Mouse (Mus musculus) layer of hippocampus, postnatal 25 days (tissue): ENCODE results near the gene Fcor. TPM values are rescaled to one million over a fixed set of nuclear protein-coding genes. Genes with fewer than 3 reads are reported as not detected.
A peak's percentile ranks its signal among the peaks of the same experiment; 100 is the strongest.

Source experiments
- DNase-seq, 2 experiments: peaks; one replicate each; pipeline ENCODE4 v3.0.0; 2022; ENCODE audit warnings: mixed read lengths in 2 of 2, low spot score in 1 of 2; ENCODE audit errors: extremely low spot score in 1 of 2
- total RNA-seq, 2 experiments: library from RNA; stranded (reverse); gene quantifications; 2 replicates each; pipeline ENCODE4 v1.2.3; 2021

Gene Fcor
- total RNA-seq, 2 experiments from 2014 or later: 22.4 to 23.5 TPM

DNA sequence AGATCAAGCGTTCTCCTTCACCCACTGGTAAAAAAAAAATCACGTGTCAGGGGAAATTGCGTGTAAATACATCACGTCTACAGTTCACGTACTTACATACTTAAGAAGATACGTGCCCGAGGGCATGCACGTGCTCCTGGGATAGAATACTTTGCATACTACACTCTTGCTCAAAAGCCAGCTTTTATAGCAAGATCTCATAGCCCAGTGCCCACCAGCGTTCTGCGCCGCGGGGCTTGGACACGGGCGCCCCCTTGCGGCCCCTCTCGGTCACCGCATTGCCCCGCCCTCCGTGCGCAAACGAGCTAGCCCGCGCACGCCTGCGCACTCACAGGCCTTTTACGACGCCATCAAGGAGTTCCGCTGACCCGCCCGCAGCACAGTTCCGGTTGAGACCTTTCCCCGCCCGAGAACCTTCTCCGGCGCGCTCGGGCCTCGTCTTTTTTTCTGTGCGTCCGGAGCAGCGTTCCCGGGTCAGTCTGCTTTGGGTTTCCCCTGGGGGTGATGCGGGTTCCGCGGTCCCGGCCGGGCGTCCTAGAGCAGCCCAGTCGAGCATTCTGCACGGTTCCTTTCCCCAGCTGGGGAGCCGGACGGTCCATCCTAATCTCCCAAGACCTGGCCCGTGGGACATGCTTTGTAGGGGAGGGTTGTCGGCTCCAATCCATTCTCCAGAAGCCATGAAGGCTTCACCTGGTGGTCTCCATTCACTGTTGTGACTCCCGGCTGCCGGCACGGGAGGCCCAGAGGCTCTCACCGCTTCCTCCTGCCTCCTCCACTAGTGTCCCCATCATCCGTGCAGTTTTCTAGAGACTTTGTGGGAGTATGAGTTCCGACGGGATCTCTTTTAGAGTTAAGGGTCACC is 4.2 kb upstream of the Fcor start, which contains the start of gene Trappc5:
TSS of gene Trappc5 (plus strand) at position 169 of the 862 bp plus-strand sequence.
- DNase-seq: peak; percentile 94 to 97

DNA sequence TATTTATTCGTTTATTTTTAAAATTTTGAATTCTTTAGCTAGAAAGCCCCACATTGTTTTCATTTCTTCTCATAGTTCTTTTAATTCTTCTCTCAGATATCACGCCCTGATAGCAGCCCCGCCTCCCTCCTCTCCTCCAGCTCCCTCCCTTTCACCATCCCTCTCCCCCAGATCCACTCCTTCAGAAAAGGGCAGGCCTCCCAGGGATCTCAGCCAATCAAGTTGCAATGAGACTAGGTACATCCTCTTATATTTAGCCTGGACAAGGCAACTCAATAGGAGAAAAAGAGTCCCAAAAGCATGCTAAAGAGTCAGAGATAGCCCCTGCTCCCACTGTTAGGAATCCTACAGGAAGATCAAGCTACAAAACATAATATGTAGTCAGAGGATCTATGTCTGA is 2.5 kb upstream of the Fcor start:
- DNase-seq: no peak

DNA sequence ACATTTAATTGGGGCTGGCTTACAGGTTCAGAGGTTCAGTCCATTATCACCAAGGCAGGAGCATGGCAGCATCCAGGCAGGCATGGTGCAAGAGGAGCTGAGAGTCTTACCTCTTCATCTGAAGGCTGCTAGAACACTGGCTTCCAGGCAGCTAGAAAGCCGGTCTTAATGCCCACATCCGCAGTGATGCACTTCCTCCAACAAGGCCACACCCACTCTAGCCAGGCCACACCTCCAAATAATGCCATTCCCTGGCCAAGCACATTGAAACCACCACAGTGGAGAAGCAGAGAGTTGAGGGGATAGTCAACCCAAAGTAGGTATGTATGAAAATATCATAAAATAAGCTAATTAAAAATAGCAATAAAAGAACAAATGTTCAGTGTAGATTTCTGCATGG is 1.8 kb downstream of the Fcor start:
- DNase-seq: no peak

DNA sequence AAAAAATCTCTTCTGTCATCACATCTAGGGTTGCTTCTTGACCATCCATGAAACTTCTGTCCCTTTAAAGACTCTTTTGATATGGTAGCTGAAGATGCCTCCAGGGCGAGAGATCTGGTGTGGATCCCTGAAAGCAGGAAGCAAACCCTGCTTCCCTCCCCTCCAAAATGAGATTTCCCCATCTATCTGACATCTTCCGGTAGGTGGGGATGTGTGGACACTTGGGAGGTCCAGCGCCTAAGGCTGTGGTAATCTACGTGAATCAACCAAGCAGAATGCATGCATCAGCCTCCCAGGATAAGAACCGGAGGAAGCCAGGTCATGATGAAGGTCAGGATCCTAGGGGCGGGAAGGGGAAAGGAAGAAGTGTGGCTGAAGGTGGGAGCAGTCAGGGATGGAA is 6.7 kb downstream of the Fcor start, which contains the start of gene Mcemp1:
TSS of gene Mcemp1 (plus strand) at position 248 of the 400 bp plus-strand sequence.
- DNase-seq: no peak

DNA sequence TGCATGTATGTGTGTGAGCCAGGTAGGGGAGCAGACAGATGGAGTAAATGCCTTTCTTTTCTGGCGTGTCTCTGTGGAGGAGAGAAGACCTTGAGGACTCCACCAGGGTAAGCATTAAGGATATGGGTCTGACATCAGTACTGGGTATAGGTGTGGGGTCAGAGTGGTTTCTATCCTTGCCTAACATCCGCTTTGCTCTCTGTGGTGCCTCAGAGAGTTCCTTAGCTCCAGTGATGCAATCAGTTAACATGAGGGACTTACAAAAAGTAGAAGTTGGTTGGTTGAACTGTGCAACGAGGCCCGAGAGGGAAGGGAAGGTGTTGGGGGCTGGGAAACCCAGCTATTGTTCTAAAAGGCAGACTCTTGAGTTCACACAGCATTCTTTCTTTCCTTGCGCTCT is 7.8 kb downstream of the Fcor start:
- DNase-seq: no peak

DNA sequence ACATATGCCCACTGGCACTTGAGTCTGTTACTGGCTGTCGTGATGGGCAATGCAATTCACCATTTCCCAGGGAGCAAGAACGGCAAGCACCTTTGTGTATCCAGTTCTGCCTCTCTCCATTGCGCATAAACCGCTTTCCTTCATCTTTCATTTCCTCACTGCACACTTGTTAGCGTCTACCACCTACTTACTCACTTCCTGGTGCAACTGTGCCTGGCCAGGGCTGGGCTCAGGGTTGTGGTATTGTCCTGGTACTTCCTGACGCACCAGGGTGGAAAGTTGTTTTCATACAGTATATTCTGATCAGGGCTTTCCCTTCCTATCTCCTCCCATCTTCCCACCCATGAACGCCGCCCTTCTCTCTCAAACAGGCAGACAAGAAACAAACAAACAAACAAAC is 11.3 kb downstream of the Fcor start:
- no peak for DNase-seq

DNA sequence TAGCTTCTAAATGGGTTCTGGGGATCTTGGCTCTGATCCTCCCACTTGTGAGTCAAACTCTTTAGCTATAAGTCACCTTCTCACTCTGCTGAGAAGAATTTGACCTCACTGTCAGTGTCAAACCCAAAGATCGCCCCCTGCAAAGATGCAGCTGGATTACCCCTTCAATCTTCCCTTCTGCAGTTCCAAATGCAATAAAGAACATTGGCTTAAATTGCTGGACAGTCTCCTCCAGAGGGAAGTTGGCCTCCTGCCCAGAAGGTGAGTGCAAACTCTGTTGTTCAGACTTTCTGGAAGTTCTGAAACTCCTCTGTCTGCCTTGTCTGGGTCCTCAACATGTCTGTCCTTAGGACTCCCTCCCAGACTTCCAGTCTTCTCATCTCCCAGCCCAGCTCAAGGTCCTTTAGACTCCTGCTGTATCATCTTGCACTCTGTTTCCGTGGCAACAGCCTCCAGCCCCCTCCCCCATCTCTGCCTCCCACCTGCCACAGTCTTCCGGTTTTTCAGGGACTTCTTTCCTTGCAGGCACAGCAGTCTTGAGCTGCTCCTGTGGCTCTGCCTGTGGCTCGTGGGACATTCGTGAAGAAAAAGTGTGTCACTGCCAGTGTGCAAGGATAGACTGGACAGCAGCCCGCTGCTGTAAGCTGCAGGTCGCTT is 15.3 kb downstream of the Fcor start:
- no peak for DNase-seq

DNA sequence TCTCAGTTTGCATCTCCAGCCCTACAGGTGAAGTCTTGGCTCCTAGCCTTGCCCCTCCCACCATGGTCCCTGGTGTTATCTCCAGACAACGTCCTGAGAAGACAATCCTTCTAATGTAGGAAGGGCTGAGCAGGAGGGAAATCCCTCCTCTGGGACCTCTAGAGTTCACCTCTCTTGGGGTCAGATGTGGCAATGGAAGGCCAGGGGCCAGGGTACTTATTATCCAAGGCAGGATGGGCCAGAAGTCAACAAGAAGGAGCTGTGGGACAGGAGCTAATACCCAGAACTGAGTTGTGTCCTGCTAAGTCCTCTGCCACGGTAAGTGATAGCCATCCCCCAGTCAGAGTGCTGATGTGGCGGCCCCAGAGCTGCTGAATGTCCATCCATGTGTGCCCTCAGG is 16.6 kb downstream of the Fcor start, which contains the start of gene Retn:
TSS of gene Retn (plus strand) at position 245 of the 400 bp plus-strand sequence.
- DNase-seq: no peak

DNA sequence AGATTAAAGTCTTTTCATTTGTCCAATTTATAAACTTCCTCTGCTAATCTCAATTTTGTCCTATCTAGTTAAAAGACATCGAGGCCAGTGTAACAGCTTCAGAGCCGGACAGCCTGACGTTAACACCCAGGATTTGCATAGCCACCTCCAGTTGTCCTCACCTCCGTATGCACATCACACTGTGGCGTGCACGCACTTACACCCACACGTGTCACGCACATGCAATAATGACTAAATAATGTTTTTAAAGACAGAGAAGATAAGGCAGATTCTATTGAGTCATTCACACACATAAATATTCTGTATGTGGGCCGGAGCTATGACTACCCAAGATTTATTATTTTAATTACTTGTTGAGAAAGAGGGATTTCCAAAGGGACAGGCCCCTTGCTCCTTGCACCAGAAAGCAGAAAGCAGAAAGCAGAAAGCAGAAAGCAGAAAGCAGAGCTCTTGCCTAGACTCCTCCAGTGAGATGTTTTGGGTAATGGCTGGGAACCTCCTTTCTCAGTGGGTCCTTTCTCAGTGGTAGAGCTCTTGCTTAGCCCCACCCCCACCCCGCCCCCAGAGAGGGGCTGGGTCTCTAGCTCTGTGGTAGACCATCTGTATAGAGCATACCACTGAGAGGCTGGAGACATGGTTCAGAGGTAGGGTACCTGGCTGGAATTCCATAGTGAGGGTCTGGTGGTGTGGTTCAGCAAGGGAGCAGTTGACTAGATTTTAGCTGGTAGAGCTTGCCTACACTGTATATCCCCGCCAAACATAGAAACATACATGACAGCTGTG is 17.2 kb downstream of the Fcor start:
- no peak for DNase-seq

DNA sequence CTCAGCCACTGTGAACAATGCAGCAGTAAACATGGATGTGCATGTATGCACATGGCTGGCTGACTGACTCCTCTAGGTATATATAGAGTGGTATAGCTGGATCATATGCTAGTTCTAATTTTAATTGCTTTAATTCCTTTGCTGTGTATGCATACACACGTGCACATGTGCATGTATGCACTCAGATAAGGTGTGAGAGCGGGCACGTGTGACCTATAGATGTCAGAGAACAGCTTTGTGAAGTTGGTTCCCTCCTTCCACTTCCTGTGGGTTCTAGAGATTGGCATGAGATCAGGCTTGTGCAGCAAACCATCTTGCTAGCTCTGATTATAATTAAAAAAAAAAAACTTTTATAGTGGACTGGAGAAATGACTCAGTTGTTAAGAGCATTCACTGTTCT is 19.3 kb downstream of the Fcor start:
- no peak for DNase-seq

DNA sequence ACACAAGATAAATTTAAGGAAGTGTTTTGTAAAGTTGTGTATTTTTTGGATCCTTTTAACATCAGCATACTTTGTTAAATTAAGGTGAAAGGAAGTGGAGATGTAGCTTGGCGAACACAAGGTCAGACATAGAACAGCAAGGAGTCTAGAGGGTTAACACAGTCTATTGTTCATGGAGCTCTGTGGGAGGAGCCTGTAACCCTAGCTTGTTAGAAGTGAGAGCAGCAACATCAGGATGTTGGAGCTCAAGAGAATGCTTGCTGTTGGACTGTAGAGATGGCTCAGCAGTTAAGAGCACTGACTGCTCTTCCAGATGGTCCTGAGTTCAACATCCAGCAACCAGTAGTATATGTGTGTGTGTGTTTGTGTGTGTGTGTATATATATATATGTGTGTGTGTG is 23.2 kb downstream of the Fcor start:
- DNase-seq: no peak

DNA sequence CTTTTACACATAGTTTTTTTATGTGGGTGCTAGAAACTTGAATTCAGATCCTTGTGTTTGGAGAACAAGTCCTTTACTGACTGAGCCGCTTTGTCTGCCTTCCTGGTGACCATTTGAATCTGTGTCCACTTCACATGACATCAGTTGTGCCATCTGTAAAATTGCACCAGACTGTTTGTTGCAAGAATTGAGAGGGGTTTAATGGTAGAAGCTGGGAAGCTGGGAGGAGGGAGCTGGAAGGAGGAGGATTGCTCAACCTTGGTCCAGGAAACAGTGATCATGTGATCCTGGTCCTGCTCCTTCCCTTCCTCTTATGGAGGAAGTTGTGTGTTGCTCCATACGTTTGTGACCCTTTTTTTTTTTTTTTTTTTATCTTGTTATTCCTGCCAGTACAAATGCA is 23.9 kb downstream of the Fcor start:
- no peak for DNase-seq

DNA sequence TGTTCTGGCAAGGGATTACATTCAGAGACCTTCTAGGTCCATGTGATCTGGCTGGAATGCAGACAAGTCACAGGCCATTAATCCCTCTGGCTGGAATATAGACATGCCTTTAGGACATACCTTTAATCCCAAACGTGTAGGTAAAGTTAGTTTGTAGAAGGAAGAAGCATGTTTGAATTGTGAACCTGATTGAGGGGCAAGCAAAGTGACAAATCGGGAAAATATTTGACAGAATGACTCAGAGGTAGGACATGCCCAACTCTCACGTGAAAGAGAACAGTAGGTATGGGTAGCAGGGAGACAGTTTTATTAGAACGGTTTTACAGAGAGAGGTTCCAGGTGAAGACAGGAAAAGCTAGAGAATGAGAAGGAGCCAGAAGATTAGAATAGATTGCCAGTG is 24.6 kb downstream of the Fcor start:
- no peak for DNase-seq

DNA sequence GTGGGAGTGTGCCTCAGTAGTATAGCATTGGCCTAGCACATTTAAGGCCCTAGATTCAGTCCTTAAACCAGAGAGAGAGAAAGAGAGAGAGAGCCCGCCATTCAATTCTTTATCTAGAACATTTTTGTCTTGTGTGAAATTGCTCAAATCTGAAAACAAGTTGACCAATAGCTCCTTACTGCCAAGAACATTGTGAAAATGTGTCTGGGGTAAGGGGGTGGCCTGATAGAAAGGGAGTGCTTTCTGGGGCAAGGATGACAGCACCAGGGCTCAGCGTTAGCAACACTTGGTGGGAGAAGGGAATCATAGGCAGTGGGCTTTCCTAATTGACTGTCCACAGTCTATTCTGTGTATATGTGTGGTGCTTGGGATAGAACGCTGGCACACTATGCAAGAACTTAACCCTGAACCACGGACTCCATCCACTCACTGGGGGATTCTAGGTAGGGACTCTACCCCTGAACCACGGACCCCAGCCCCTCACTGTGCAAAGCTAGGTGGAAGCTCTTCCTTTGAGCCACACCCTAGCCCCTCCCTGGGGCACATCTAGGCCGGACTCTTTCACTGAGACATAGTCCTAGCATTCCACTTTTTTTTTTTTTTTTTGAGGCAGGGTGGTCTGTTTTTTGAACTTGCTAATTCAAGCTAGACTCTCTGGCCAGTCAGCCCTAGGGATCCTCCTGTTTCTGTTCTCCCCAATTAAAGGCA is 25.2 kb downstream of the Fcor start:
- no peak for DNase-seq

DNA sequence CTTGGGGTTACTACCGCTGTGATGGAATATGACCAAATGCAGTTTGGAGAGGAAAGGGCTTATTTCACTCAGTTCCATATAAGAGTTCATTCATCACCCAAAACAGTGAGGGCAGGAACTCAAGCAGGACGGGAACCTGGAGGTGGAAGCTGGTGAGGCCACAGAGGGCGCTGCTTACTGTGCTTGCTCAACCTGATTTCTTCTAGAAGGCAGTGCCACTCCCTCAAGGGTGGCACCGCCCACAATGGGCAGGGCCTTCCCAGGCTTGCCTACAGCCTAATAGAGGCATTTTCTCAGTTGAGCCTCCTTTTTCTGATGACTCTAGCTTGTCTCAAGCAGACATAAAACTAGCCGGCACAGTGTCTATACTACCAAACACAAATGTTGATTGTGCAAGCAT is 26.4 kb downstream of the Fcor start:
- no peak for DNase-seq

DNA sequence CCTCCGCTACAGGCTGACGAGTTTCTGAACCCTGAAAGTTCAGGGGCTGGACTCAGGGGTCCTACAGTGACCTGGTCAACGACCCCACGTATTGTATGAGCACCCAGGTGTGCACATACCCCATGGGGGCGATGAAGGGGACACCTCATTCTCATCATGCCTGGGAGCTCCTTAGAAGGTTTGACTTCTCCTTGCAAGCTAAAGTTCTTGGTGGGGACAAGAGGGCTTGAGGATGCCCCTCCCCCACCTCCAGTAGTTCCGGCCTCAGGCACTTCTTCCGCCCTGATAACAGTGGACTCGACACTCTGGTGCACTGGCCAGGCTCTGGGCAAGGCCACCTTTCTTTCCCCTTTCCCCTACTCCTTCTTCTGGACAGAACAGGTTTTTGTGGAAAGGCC is 40.7 kb downstream of the Fcor start:
- DNase-seq: no peak

DNA sequence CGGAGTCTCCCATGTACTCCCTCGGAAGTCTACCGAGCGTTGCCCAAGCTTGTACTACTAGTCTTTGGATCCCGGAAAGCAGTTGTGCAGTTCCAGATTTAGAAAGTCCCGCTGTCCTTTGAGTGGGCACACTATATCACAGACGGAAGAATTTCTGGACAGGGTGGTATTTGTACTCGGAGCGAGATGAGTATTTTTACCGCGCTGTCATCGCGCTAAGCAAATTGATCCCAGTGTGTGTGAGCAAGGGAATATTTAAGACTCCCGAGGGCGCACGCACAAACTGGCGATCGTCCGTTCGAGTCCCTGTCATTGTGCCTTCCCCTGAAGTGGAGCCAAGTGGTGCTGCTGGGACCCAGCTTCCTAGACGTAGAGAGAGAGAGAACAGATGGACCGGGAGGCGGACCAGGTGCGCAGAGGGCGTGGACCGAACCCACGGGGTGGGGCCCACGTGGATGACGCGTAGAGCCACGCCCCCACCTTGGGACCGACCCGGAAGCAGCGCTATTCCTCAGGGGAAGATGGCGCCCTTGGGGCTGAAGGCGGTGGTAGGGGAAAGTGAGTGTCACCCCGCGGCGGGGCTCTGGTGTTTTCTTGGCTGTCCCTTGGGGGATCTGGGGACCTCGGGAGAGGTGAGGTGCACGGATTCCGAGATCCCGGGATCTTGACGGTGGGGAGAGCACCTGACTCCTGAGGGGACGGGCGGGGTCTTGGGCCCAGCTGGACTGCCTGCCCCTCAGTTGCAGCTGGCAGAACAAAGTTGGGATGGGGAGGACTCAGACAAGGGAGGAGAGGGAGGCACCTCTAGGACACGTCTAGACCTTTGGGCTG is 41.3 kb downstream of the Fcor start, which contains the start of gene Stxbp2:
TSS of gene Stxbp2 (plus strand) at position 309 of the 831 bp plus-strand sequence.
- DNase-seq: peak; percentile 56 to 58

DNA sequence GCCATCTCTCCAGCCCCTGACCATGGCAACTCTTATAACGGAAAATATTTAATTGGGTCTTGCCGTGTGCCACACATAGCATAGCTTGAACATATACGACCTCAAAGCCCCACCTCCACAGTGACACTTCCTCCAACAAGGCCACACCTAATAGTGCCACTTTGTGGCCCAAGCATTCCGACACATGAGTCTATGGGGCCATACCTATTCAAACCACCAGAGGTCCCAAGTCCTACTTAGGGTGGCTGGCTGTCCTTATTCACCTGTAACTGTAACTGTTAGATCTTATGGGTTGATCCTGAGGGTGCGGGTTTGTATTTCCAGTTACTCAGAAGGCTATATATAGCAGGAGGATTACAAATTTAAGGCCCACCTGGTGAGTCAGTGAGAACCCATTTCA is 44.1 kb downstream of the Fcor start:
- DNase-seq: no peak

DNA sequence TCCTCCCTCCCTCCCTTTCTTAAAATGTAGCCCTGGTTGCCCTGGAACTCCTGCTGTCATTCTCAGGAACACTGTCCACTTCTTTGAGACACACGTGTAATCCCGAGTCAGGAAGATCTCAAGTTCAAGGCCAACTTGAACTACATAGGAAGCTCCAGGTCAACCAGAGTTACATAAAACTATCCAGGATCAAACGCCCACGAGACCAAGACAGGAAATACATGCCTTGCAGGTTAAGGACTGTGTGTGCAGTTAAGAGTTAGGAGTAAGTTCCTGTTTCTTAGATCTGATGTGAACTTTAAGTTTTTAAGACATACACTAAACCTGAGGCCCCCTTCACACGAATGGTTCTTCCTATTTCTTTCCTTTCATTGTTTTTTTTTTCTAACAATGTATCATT is 45.2 kb downstream of the Fcor start:
- DNase-seq: no peak
